Mouse (Mus musculus) spleen, adult 12 weeks (tissue): ENCODE measurements around the gene Tmem120b.

Source experiments
- DNase-seq: peaks from one replicate; pipeline ENCODE4 v3.0.0; 2022; ENCODE audit warnings: low spot score

Tmem120b gene

DNA sequence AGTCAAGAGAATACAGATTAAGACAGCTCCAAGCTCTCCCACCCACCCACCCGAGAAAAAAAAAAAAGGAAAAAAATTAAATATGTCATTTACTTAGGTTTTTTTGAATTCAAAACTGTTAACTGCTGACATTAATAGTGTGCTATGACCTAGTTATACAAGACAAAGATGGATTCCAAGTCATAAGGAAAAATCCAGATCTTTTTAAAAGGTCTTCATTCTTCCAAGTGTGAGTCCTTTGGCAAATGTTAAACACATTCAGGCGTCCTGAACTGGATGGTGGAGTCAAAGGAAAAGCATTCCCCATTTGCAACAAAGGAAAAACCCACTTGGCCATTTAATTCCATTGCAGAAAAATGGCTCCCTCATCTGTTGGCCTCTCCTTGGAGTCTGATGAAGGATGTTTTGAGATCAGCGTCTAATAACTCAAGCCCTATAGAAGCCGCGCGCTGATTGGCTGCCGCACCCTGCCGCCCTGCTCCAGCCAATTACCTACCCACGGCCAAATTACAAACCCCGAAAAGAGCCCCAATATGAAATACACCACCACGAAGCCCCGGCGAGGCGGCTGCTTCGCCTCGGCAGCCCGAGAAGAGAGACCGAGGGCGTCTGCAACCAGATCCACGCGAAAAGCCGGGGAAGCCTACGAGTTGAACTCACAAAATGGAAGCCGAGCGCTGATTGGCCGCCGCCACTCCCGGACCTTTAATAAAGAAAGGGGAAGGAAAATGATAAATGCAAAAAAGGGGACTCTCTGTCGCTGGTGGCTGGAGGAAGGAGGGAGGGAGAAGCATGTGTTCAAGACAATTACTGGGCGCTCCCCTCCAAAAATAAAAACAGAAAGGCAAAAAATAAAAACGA lies 72.7 kb downstream of the Tmem120b start:
- DNase-seq = peak; percentile 88

DNA sequence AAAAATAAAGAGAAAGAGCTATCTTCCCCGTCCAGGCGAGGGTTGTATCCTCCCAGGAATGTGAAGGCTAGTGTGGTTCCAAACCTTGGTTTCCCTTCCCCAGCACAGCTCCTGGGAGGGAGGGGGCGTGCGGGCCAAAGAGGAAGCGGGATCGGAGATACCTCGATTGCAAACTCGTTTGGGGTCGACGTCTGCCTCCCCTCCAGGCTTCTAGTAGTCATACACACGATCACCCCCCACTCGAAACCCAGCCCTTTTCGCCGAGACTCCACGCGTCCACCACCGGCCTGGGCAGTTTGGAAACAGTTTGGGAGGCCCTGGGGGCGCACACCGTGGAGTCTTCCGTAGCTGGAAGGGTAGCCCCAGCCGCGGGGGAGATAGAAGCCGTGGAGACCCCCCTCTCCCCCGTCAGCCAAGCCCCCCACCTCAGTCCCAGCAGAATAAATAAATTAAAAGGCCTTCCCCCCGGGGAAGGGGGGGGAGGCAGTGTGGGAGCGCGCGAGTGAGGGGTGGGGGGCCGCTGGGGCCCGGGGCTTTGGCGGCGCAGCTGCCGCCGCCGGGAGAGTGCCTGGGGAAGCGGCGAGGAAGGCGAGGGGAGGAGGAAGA lies 73.4 kb downstream of the Tmem120b start:
- no peak for DNase-seq

DNA sequence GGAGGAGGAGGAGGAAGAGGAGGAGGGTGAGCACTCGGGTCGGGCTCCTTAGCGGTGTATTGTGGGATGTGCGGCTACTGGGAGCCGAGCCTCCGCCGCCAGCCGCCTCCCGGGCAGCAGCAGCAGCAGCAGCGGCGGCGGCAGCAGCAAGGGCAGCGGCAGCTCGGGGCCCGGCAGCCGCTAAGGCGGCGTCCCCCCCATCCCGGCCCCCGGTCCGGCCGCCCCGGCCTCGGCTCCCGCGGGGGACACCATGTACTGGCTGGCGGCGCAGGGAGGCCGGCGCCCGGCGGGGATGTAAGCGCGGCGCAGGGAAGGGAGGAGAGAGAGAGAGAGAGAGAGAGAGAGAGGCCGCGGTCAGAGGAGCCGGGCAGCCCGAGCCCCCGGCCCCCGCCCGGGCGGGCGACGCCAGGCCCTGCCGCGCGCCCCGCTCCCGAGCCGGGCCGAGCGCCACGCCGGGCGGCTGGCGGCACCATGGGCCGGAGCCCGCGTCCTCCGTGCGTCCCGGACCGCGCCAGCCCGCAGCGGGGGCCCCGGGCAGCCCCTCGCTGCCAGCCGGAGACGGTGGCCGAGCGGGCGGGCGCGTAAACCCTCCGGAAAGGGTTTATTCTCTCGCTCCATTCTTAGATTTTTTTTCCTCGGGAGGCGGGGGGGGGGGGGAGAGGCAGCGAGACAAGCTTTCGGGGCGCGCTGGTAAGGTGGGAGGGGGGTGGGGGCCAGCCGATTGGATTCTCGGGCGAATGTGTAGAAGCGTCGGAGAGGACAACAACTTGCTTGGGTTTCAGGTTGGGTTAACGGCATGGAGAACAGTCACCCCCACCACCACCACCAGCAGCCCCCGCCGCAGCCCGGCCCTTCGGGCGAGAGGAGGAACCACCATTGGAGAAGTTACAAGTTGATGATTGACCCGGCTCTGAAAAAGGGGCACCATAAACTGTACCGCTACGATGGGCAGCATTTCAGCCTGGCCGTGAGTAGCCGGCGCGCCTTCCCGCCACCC lies 74.2 kb downstream of the Tmem120b start, which contains the start of gene Setd1b:
TSS of gene Setd1b (plus strand) at position 33 of the 997 bp plus-strand sequence.
- DNase-seq = no peak

DNA sequence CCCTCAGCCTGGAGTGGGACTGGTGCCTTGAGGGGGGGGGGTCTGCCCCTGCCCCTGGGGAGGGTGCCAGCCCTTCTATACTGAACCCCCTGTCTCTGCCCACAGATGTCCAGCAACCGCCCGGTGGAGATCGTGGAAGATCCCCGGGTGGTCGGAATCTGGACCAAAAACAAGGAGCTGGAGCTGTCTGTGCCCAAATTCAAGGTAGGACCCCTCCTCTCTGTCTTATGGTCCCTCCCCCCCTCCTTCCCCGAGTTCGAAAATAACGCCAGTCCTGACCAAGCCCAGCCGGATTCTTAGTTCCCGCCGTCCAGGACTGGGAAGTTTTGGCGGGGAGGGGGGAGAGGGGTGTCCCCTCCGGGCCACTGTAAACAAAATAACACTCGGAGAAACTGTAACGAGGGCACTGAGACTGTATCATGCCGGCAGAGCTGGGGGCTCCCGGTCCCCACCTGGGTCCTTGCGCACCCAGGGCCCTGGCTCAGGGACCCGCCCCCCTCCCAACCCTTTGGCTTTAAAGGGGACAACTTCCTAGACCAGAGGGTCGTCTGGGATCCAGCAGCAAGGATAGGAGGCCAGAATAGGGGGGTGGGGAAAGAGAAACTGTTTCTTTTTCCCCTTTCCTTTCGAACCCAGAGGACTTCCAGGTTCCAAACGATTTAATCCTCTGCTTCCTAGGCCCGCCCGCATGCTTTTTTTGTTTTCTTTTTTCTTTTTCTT lies 75.2 kb downstream of the Tmem120b start:
- DNase-seq = no peak

DNA sequence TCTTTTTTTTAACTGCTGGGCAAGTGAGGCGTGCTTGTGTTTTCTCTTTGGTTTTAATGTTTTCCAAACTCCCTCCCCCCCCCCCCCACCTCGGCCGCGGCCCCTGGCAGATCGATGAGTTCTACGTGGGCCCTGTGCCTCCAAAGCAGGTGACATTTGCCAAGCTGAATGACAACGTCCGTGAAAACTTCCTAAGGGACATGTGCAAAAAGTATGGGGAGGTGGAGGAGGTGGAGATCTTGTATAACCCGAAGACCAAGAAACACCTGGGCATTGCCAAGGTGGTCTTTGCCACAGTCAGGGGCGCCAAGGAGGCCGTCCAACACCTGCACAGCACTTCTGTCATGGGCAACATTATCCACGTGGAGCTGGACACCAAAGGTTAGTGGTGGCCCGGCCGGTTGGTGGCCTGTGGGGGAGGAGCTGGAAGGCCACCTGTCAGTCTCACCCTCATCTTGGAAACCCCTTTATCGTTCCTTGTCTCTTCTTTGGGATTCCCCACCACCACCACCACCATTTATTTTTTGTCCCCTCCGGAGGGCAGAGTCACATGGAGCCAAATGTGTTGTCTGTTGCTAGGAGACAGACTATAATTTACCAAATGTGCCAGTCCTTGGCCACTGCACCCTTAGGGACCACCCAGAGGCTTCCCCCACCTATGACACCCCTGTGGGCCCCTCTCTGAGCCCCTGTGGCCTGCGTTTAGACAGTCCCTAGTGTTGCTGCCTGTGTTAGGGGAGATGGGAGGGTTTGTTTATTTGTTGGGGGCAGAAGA lies 75.9 kb downstream of the Tmem120b start:
- DNase-seq = no peak

DNA sequence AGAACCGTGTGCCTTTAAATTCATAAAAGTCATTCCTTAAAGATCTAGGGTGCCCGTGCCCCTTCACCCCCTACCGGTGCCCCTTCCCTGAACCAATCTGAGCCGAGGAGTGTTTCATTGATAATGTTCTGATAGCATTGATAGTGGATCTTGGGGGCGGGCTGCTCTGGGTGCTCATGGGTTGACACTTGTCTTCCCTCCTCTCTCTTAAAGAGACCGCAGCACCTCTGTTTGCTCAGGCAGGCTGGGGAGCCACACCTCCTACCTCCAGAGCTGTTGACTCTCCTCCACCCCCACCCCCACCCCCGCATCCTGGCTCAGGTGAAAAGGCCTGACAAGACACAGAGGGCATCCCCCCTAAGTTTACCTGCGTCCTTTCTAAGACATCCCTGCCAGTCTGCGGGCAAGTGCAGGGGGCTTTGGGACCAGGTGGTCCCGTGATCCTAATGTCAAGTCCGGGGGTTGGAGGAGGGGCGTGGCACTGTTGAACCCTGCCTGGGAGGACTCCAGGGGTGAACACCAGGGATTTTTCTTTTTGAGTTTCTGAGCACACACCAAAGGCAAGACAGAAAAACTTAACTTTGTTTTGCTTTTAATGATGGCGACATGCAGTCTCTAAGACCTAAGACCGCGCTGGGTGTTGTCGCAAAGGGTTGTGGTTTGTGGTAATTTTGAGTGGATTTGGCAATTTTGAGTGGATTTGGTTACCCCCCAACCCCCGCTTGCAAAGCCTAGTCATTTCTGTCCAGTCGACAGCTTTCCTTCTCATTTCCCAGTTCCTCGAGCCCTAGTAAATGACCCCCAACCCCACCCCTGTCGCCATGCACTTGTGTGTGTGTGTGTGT lies 76.8 kb downstream of the Tmem120b start:
- no peak for DNase-seq

DNA sequence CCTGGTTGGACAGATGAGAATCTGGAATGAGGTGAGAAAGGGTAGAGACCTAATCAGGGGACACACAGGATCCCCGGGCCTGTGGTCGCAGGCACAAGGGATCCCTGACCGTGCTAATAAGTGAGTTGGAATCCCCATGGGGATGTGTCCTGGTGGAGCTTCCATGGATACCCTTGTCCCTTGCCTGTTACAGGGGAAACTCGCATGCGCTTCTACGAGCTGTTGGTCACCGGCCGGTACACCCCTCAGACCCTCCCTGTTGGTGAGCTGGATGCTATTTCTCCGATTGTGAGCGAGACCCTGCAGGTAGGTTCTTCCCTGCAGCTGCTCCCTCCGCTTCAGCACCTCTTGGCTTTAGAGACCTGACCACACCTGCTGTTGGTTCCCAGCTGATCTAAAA lies 78.1 kb downstream of the Tmem120b start:
- DNase-seq = no peak

DNA sequence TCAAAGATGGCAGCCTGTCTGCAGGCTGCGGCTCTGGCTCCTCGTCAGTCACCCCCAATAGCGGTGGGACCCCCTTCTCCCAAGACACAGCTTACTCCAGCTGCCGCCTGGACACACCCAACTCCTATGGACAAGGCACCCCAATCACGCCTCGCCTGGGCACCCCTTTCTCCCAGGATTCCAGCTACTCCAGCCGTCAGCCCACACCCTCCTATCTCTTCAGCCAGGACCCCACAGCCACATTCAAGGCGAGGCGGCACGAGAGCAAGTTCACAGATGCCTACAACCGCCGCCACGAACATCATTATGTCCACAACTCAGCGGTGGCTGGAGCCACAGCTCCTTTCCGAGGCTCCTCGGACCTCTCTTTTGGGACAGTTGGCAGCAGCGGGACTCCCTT lies 79.4 kb downstream of the Tmem120b start:
- DNase-seq = no peak

DNA sequence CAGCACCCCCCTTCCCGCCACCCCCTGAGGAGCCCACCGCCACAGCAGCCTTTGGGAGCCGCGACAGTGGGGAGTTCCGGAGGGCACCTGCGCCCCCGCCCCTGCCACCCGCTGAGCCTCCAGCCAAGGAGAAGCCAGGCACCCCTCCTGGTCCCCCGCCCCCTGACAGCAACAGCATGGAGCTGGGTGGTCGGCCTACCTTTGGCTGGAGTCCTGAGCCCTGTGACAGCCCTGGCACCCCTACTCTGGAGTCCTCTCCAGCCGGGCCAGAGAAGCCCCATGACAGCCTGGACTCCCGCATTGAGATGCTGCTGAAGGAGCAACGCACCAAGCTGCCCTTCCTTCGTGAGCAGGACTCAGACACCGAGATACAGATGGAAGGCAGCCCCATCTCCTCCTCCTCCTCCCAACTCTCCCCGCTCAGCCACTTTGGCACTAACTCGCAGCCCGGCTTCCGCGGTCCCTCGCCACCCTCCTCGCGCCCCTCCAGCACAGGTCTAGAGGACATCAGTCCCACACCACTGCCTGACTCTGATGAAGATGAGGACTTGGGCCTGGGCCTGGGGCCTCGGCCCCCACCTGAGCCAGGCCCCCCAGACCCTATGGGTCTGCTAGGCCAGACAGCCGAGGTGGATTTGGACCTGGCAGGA lies 80.0 kb downstream of the Tmem120b start:
- no peak for DNase-seq

DNA sequence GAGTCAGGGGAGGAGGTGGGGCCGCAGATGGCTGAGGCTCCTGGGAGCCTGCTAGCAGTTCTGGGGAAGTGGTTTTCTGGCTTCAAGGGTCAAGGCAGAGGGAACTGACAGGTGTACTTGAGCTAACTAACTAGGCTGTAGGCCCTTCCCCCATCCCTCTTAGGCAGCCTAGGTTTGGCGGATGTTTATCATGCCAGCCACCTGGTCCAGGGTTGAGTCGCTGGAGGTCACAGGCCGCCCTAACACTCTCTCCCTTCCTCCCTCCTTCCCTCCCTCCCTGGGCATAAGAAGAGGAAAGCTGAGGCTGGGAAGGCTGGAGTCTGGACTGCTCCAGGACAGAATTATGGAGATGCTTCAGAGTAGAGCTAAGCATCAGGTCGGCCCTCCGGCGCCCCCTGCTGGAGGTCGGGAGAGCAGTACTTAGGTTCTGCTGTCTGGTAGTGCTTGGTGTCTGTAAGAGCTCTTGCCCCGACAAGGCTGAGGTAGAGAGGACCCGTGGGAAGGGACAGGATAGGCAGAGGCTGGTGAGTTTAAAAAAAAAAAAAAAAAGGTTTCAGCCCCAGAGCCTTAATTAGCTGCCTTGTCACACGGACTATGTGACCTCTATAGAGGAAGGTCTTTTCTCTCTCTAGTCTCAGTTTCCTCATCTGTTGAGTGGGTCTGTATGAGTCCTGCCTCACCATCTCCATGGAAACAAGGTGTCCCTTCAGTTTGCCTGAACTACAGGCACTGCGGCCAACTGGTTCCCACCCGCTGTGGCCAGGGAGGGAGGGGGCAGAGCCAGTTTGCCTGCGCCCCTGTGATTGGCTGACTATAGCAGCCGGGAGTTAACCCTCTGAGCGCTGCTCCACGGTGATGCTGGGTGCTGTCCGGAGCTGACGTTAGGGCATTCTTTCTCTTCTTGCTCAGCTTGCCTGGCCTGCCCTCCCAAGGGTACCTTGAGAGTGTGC lies 81.5 kb downstream of the Tmem120b start:
- peak; percentile 85 for DNase-seq

DNA sequence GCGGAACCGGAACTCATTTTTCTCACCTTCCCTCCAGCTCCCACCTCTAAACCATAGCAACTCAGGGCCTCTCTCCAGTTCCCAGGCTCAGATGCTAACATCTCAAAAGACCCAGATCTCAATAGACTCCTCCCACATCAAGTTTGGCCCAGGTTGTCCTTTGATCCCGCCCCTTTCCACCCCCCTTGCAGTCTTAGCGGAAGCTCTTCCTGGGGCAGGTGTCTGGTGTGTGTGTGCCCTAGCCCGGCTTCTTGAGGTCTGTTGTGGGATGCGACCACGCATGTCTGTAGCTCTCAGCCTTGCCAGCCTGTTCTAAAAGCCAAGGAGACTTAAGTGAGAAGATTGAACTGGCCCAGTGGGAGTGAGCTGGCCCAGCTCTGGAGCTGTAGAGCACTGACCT lies 82.4 kb downstream of the Tmem120b start:
- peak; percentile 55 for DNase-seq

DNA sequence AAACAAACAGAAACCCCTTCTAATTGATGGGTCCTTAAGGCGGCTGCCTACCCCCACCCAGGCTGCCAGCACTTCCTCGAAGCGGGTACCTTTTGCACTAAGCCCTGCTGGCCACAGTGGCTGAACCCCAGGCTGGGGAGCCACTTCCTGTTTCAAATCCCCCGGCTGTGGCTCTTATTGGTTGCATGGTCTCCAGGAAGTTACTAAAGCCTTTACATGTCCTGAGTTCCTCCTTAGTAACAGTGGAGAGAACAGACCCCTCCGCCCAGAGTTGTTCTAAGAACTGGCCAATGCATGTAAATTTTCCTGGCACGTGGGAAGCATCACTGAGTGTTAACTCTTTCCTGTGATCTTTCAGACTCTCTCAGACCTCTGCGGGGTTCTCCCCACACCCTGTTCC lies 82.9 kb downstream of the Tmem120b start:
- peak; percentile 59 for DNase-seq

DNA sequence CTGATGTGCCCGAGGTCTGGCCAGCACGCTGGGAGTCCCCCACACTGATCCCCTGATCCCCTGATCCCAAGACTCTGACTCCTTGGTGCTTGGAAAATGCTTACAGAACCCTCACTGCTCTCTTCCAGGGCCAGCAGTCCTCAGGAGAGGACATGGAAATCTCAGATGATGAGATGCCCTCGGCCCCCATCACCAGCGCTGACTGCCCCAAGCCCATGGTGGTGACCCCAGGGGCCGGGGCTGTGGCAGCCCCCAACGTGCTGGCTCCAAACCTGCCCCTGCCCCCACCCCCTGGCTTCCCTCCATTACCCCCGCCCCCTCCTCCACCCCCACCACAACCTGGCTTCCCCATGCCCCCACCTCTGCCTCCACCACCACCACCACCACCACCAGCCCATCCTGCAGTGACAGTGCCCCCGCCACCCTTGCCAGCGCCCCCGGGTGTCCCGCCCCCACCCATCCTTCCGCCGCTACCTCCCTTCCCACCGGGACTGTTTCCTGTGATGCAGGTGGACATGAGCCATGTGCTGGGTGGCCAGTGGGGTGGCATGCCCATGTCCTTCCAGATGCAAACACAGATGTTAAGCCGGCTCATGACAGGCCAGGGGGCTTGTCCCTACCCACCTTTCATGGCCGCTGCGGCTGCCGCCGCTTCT lies 83.6 kb downstream of the Tmem120b start:
- no peak for DNase-seq

DNA sequence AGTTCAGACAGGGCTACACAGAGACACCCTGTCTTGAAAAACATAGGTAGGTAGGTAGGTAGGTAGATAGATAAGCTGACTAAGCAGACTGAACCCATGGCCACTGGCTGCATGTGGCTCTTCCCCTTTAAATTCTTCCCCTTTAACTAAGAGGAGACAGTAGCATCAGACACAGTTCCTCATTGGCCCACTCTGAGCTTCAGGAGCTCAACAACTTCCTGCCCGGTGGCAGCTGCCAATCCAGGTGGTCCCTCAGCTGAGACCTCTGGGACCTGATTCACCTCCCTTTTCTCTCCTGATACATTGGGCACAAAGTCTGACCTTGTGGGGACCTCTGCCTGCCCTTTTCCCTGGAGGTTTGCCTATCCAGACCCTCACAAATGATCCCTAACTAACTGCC lies 84.7 kb downstream of the Tmem120b start:
- DNase-seq = no peak

DNA sequence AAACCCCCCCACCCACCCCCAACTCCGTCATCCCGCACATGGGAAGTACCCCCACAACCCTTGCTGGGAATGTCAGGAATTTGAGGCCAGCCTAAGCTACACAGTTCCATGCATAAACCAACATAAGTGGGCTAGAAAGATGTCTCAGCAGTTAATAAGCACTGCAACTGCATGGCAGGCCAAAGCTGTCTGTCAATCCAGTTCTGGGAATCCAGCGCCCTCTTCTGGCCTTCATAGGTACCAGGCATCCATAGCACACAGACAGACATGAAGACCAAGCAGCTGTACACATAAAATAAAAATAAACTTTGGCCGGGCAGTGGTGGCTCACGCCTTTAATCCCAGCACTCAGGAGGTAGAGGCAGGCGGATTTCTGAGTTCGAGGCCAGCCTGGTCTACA lies 87.2 kb downstream of the Tmem120b start:
- DNase-seq = peak; percentile 65

DNA sequence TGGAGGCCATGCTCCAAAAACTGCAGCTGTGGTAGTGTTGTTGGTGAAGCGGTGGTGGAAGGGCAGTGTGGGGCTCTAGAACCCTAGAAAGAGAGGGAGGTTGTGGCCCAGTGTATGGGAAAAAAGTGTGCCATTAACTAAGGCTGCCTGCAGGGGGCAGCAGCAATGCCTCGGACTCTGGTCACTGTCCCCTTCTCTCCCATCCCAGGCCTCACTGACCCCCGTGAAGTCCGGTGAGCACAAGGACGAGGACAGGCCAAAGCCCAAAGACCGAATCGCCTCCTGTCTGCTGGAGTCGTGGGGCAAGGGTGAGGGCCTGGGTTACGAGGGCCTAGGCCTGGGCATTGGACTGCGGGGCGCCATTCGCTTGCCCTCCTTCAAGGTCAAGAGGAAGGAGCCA lies 88.5 kb downstream of the Tmem120b start:
- no peak for DNase-seq

DNA sequence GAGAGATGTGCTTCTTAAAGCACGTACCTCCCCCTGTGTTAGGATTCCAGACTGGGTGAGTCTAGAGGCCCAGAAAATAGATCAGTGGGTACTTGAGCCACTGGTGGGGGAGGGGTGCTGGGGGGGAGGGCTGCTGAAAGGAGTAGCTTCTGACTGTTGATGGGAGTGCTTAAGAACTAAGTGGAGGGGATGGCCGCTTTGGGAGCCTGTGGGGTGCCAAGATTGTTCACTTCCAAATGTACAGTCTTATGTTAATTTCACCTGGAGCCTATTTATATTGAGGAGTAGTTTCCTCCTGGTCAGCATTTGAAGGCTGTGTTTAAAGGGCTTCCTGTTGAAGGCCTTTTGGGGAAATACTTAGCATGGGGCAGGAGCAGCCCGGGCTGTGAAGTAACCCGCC lies 89.8 kb downstream of the Tmem120b start:
- no peak for DNase-seq

DNA sequence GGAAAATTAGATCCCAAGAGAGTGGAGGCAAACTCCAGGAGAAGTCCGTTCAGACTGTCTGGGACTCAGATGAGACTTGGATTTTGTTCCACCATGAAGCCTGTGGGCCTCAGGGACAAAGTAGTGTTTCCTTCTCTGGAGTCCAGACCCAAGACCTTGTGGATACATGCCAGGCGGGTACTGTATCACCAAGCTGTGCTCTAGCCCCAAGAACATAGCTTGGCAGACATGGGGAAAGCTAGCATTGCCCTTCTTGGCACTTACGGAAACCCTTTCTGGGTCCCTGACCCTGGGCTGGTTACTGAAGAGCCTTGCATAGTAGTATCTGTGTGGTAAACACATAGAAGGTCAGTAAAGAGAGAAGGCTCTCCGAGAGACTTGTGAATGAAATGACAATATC lies 91.2 kb downstream of the Tmem120b start:
- DNase-seq = no peak
